Mouse (Mus musculus) liver, embryonic 15.5 days (tissue): ENCODE results near the gene Cpa1. TPM values are rescaled to one million over a fixed set of nuclear protein-coding genes. Genes with fewer than 3 reads are reported as not detected.

Source experiments
- ATAC-seq: fragments of 200-750 bp; cut with Nextera tagmentation; 2 replicates; pipeline ENCODE4 v1.8.0; 2017; ENCODE audit warnings: moderate number of reproducible peaks, mild to moderate bottlenecking, moderate library complexity; ENCODE audit not compliant: insufficient read depth
- H3K27ac ChIP-seq: fragments of 300-500 bp; sonication (generic); replicated peaks from 2 replicates; pipeline ENCODE4 v1.5.1; 2015; ENCODE audit warnings: mild to moderate bottlenecking, inconsistent platforms
- H3K27me3 ChIP-seq: fragments of 300-500 bp; sonication (generic); 2 replicates; pipeline ENCODE4 v1.6.1; 2015; ENCODE audit warnings: mild to moderate bottlenecking, inconsistent platforms
- H3K36me3 ChIP-seq: fragments of 300-500 bp; sonication (generic); replicated peaks from 2 replicates; pipeline ENCODE4 v1.6.1; 2015; ENCODE audit warnings: moderate library complexity, mild to moderate bottlenecking, inconsistent platforms
- H3K4me1 ChIP-seq: fragments of 300-500 bp; sonication (generic); replicated peaks from 2 replicates; pipeline ENCODE4 v1.6.1; 2015; ENCODE audit warnings: inconsistent platforms
- H3K4me2 ChIP-seq: fragments of 300-500 bp; sonication (generic); 2 replicates; pipeline ENCODE4 v1.6.1; 2015; ENCODE audit warnings: moderate library complexity, mild to moderate bottlenecking, inconsistent platforms
- H3K4me3 ChIP-seq: fragments of 300-500 bp; sonication (generic); replicated peaks from 2 replicates; pipeline ENCODE4 v1.5.1; 2015; ENCODE audit warnings: mild to moderate bottlenecking, inconsistent platforms
- H3K9ac ChIP-seq: fragments of 300-500 bp; sonication (generic); 2 replicates; pipeline ENCODE4 v1.6.1; 2015; ENCODE audit warnings: moderate library complexity, mild to moderate bottlenecking, inconsistent platforms
- H3K9me3 ChIP-seq: fragments of 300-500 bp; sonication (generic); replicated peaks from 2 replicates; pipeline ENCODE4 v1.6.1; 2016; ENCODE audit warnings: inconsistent platforms
- WGBS: fragments of 180-500 bp; shearing (Covaris S2); methylation state at CpG from one replicate; pipeline ENCODE4 v1.1.7; 2015; ENCODE audit warnings: mixed read lengths; ENCODE audit not compliant: insufficient replicate concordance; 5-methylcytosine and 5-hydroxymethylcytosine counted together
- polyA plus RNA-seq: library from polyadenylated mRNA; unstranded; fragments of >200 nt; fragmentation: Nextera tagmentation; extraction: Ambion mirVana; gene quantifications from 2 replicates; pipeline ENCODE4 v1.2.1, GENCODE M21; 2015

Gene Cpa1
- 1.8 and 8.5 TPM in 2 replicates for polyA plus RNA-seq

DNA sequence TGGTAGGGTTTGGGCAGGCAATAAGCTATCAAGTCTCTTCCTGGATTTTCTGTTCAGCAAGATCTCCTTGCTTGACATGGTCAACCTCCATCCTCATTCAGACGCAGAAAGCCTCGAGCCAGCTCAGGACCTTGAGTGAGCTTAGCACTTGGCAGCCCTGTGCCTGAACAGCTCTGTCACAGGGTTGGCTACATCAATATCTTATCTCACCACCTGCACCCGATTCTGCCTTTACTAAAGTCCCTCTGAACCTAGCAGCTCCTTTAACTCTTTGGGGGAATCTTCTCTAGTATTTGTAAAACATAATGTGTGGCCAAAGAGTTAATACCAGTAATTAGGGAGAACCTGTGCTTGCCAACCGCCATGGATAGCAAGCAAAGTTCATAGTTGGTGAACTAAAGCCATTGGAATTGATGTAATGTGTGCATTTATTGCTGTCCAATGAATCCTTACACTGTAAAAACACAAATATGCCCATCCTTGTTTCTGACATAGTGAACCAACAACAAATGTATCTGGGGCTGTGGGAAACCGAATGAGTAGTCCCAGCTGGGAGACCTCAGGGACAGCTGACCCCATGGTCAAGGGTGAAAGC, at the start of gene Cpa1:
TSS of gene Cpa1 (plus strand) at position 545 of the 595 bp plus-strand sequence.
- H3K27ac ChIP-seq: no peak within 1 kb of the TSS
- peak; percentile 63; the same call in 1 of the 2 replicates for ATAC-seq
- H3K4me2 ChIP-seq: no peak within 1 kb of the TSS
- peaks cover 27% of the 10 kb centered on the region for H3K4me1 ChIP-seq
- 32% methylated on average over 5 of the region's 5 CpGs for WGBS
- H3K4me3 ChIP-seq: no peak within 1 kb of the TSS
- H3K9me3 ChIP-seq: no peaks in the 10 kb centered on the region
- H3K36me3 ChIP-seq: no peaks in the 10 kb centered on the region
- H3K27me3 ChIP-seq: 0 out of 2 replicates have a peak, but pooled peaks cover 5% of the 10 kb centered on the region
- no peak within 1 kb of the TSS for H3K9ac ChIP-seq

DNA sequence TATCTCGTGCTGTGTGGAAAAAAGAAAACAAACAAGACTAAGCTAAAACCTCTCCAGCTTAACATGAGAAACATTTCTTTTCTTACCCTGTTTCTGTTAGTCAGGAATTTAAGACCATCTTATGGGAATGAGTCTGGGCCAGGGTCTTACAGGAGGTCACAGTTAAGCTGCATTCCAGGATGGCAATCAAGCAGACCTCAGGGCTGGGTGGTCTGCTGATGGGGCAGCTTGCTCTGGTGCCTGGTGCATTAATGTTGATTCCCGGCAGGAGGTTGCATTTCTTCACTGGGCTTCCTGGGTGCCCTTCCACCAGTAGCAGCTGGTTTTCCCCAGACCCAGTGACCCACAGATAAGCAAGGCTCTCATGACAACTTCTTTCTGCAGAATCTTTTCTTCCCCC, 49.2 kb upstream of the Cpa1 start:
- H3K27me3 ChIP-seq: no peaks in the 10 kb centered on the region
- 30% methylated on average over 2 of the region's 2 CpGs for WGBS
- ATAC-seq: no peak
- H3K9me3 ChIP-seq: no peaks in the 10 kb centered on the region
- H3K4me2 ChIP-seq: no peak overlapping the region
- H3K36me3 ChIP-seq: no peaks in the 10 kb centered on the region
- no peak overlapping the region for H3K4me3 ChIP-seq
- no peak overlapping the region for H3K9ac ChIP-seq
- H3K4me1 ChIP-seq: no peaks in the 10 kb centered on the region
- H3K27ac ChIP-seq: no peak overlapping the region

DNA sequence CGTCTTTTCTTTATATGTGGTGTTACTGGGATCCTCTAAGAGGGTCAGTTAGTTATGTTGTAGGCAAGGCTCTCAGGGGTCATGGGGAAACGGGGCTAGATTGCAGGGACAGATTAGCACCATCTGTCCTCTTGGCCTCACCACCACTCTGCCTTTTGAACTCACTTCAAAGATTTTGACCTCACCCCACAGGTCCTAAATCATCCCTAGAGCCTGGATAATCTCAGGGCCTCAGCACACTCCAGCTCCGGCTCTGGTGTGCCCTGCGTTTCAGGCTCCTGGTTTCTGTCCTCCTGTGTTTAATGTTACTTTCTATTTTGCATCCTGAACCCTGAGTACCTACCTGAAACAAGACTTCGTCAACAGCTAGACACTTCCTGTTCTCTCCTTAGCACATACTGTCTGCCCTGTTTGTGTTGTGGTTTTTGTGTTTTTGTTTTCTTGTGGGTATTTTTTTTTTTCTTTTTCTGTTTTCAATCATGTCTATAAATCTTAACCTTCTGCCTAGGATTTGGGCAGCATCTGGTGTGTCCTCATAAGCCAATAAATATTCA, 47.1 kb upstream of the Cpa1 start:
- Histone ChIP-seq H3K9ac (no peak overlapping the region), H3K27ac (no peak overlapping the region), H3K4me1 (no peaks in the 10 kb centered on the region), H3K36me3 (no peaks in the 10 kb centered on the region), H3K4me3 (no peak overlapping the region), H3K4me2 (no peak overlapping the region), H3K27me3 (no peaks in the 10 kb centered on the region), H3K9me3 (no peaks in the 10 kb centered on the region)
- ATAC-seq: no peak
- WGBS: 42% methylated on average over 5 of the region's 5 CpGs

DNA sequence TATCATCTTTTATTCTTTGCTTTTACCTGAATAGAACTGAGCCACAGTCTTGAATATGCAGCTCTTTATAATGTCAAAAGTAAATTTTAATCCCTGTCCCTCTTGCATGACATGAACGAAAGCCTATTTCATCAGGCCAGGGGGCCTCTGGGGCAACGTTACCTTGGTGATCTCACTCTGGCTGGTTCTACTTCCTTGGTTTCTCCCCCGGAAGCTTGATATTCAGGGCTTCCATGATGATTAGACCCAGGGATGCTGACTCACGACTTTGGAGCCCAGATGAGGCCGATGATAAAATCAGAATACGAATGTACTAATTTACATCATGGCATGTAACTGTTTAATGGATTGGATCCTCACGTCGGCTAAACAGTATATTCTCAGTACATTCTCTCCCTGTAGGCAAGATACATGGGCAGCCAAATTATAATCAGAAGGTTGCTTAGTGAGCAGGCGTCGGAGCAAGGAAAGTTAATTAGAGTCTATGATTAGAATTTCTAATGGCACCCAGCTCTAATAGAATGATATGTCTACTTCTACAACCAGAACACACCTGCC, 46.5 kb upstream of the Cpa1 start:
- no peak overlapping the region for H3K4me3 ChIP-seq
- H3K36me3 ChIP-seq: no peaks in the 10 kb centered on the region
- no peak overlapping the region for H3K4me2 ChIP-seq
- H3K9me3 ChIP-seq: no peaks in the 10 kb centered on the region
- no peaks in the 10 kb centered on the region for H3K4me1 ChIP-seq
- H3K27me3 ChIP-seq: no peaks in the 10 kb centered on the region
- no peak overlapping the region for H3K9ac ChIP-seq
- no peak for ATAC-seq
- H3K27ac ChIP-seq: no peak overlapping the region
- WGBS: 57% methylated on average over 10 of the region's 10 CpGs

DNA sequence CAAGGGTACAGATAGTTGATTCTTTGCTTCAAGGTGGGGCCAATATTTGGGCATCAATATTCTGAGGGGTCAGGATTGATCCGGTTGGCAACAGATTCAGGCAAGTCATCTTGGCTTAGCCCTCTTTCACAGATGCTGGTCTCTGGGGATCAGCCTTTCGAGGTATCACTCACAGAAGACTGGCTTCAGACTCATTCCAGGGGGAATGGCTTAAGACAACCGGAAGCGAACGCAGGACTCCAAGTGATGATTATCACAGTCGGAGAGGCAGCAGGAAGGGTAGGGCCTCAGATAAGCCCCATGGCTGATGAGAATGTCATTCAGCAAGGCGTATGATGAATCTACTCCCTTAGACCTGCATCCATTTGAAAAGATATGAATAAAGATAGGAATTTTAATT, 44.7 kb upstream of the Cpa1 start:
- Histone ChIP-seq H3K27me3 (no peaks in the 10 kb centered on the region), H3K9me3 (no peaks in the 10 kb centered on the region), H3K36me3 (no peaks in the 10 kb centered on the region), H3K9ac (no peak overlapping the region), H3K4me3 (no peak overlapping the region), H3K27ac (no peak overlapping the region), H3K4me2 (no peak overlapping the region), H3K4me1 (no peaks in the 10 kb centered on the region; the same call in 1 of the 2 replicates)
- WGBS: 48% methylated on average over 7 of the region's 7 CpGs
- no peak for ATAC-seq

DNA sequence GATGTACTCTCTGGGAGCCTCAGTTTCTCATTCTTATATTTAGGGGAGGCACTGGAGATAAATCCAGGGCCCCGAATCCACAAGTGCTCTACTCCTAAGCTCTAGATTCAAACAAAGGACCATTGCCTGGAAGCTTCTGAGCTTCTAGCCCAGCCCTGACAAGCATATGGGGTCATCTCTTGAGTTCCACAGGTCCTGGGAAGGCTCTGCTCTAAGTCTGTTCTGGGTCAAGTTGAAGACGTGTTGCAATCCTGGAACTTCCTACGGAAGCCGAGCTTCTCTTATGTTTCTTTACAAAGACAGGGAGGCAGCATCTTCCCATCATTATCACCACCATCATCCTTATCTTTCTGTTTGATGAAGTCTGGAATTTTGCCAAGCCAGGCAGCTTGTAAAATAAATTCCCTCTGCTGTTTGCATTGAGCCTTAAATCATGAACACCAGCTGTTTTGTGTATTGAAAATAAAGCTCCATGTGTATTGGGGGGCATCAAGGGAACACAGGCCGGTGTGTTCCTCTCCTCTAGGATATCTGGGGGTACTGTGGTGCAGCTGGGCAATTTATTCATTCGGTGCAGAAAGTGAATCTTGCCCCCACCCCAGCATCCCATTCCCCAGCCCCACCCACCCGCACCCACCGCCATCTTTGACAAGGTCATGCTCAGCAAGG, 42.7 kb upstream of the Cpa1 start:
- no peak overlapping the region for H3K4me2 ChIP-seq
- 68% methylated on average over 8 of the region's 8 CpGs for WGBS
- no peak overlapping the region for H3K4me3 ChIP-seq
- no peaks in the 10 kb centered on the region; the same call in 1 of the 2 replicates for H3K4me1 ChIP-seq
- ATAC-seq: no peak
- no peak overlapping the region for H3K27ac ChIP-seq
- no peaks in the 10 kb centered on the region for H3K27me3 ChIP-seq
- H3K9me3 ChIP-seq: no peaks in the 10 kb centered on the region
- H3K36me3 ChIP-seq: no peaks in the 10 kb centered on the region
- no peak overlapping the region for H3K9ac ChIP-seq

DNA sequence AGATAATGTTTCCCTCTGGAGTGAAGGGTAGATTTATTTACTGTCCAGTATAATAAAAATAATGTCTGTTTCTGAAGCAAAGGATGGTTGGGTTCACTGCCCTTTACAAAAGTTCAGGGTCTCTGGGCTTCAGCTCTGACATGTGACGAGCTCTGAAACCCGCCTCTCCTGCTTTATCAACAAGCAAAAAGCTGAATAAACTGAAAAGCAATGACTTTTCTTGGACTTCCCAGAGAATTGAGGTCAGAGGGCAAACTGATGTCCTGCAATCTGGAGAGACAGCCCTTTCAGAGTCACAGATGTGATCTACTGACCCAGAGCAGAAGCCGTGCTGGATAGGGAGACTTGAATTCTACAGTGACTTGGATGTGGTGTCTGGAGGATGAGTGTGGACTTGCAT, 39.0 kb upstream of the Cpa1 start:
- no peak overlapping the region for H3K27ac ChIP-seq
- H3K27me3 ChIP-seq: no peaks in the 10 kb centered on the region
- no peak overlapping the region for H3K4me3 ChIP-seq
- no peak overlapping the region for H3K4me2 ChIP-seq
- no peaks in the 10 kb centered on the region; the same call in 1 of the 2 replicates for H3K4me1 ChIP-seq
- H3K9me3 ChIP-seq: no peaks in the 10 kb centered on the region
- 44% methylated on average over 3 of the region's 3 CpGs for WGBS
- no peaks in the 10 kb centered on the region for H3K36me3 ChIP-seq
- no peak overlapping the region for H3K9ac ChIP-seq
- ATAC-seq: 0 out of 2 replicates have a peak, but pooled peaks have one; percentile 28

DNA sequence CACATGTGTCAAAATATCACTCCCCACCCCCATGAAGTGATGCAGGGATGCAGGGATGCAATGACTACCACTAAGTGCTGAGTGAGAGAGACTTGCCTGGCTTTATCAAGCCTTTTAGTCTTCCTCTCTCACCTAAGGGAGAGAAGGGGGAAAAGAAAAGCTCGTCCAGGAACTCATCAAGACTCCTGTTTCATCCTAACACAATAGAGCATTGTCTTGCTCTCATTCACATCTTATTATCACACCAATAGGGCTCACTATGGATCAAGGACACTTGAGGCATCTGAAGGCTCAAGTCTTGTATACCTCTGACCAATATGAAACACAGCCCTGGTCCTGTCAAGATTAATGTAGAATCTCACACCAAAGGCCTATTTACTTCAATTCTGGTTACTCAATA, 38.0 kb upstream of the Cpa1 start:
- Histone ChIP-seq H3K9ac (no peak overlapping the region), H3K4me1 (no peaks in the 10 kb centered on the region; the same call in 1 of the 2 replicates), H3K9me3 (no peaks in the 10 kb centered on the region), H3K27me3 (no peaks in the 10 kb centered on the region), H3K4me2 (no peak overlapping the region), H3K27ac (no peak overlapping the region), H3K36me3 (no peaks in the 10 kb centered on the region), H3K4me3 (no peak overlapping the region)
- WGBS: 48% methylated on average over 1 of the region's 1 CpGs
- ATAC-seq: no peak

DNA sequence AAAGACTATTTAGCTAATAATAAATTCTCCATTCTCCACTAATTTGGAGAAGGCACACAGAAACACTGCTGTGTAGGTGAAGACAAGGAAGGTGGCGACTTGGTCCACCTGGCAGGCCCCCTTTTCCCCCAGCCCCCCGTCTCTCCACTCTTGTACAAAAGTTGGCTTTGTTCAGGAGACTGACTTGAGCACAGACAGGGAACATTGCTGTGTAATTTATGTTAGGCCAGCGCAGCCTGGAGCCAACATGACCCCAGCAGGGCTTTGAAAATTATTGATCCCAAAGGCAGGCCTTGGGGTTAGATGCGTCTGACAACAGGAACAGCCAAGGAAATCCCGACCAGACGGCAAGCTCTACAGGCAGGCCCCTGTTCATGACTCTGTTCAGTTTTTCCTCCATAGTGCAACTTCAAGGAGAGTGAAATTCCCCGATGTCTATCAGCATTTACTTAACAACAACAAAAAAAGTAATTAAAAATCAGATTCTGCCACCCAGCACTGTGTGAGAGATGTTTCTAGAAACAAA, 34.6 kb upstream of the Cpa1 start:
- Histone ChIP-seq H3K9me3 (no peaks in the 10 kb centered on the region), H3K4me3 (no peak overlapping the region)

DNA sequence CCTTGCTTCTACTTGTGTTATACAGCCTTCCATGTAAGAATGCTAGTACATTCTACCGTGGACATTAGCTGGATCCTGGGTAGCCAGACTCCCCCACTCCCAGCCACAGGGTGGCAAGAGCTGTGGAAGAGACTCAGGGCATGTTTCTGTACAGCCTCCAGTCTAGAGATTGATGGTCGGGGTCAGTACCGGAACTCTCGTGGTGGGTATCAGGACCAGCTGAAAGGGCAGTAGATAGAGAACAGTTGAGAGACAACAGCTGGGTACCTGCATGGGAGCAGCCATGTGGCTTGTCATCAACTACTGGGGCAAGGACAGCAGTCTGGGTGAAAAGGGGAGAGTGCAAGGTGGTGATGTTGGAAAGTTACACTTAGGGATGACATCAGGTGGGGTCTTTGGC, 33.9 kb upstream of the Cpa1 start:
- H3K4me1 ChIP-seq: no peaks in the 10 kb centered on the region
- H3K27ac ChIP-seq: no peak overlapping the region
- WGBS: 66% methylated on average over 4 of the region's 4 CpGs
- no peak overlapping the region for H3K9ac ChIP-seq
- H3K4me2 ChIP-seq: no peak overlapping the region
- H3K4me3 ChIP-seq: no peak overlapping the region
- no peaks in the 10 kb centered on the region for H3K9me3 ChIP-seq
- H3K36me3 ChIP-seq: no peaks in the 10 kb centered on the region
- H3K27me3 ChIP-seq: no peaks in the 10 kb centered on the region
- no peak for ATAC-seq

More for the DNA sequence above, 34.6 kb upstream of the Cpa1 start:
- no peaks in the 10 kb centered on the region for H3K36me3 ChIP-seq
- H3K27ac ChIP-seq: no peak overlapping the region
- no peak overlapping the region for H3K9ac ChIP-seq
- H3K27me3 ChIP-seq: no peaks in the 10 kb centered on the region
- H3K4me2 ChIP-seq: no peak overlapping the region
- no peaks in the 10 kb centered on the region; the same call in 1 of the 2 replicates for H3K4me1 ChIP-seq
- 63% methylated on average over 7 of the region's 7 CpGs for WGBS
- ATAC-seq: no peak

DNA sequence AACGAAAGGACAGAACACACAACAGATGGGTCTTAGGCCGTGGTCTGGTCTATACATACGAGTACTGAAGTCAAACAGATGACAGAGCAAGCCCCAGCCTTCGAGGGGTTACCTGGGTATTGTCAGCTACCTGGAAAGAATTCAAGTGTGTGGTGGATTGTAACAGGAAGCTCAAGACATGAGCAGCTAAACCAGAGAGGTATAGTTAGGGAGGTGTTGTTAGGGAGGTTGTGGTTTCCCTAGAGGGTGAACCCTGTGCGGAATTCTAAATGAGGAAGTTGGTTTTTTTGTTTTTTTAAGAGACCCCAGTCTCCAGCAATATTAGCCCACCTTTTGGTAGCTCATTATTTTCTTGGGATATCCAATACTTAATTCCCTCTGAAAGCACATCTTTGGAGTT, 33.3 kb upstream of the Cpa1 start:
- Histone ChIP-seq H3K36me3 (no peaks in the 10 kb centered on the region), H3K4me2 (no peak overlapping the region), H3K4me3 (no peak overlapping the region), H3K4me1 (no peaks in the 10 kb centered on the region), H3K9me3 (no peaks in the 10 kb centered on the region), H3K9ac (no peak overlapping the region), H3K27ac (no peak overlapping the region), H3K27me3 (no peaks in the 10 kb centered on the region)
- no peak for ATAC-seq
- 21% methylated on average over 5 of the region's 5 CpGs for WGBS
